Mouse (Mus musculus) kidney, postnatal 36 days (tissue): ENCODE data around the gene Vamp2.

Experiments
- DNase-seq, 2 experiments: peaks; one replicate each; pipeline ENCODE4 v3.0.0; 2021 to 2022; ENCODE audit warnings: mixed read lengths in 2 of 2

Gene Vamp2

GRCm38 (mm10) chr11:69135361-69135760, 47.1 kb downstream of the Vamp2 start:
- DNase-seq, result no peak
